Mouse (Mus musculus): Measurements from ENCODE around the gene Med25.

DNA sequence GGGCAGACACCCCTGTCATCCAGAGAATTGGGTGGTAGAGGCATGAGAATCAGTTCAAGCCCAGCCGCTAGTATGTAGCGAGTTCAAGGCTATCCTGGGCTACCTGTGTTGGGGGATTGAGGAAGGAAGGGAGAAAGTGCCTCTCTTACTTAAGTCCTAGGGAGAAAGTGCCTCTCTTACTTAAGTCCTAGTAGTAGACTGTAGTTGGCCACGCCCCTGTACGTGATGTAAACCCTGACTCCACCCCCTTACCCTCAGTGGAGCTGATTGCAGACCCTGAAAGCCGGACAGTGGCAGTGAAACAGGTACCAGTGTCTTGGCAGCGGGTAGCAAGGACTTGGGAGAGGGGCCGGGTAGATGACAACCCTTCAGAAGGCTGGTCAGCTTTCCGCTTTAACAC, 34.6 kb downstream of the Med25 start:
- no peak for TF ChIP-seq CEBPB (IDR thresholded peaks at IDR 0.05; ENCODE audit: insufficient read depth, poor library complexity, severe bottlenecking)
- peak; percentile 28 for TF ChIP-seq POLR2A (IDR thresholded peaks at IDR 0.05; ENCODE audit: insufficient read length, low read depth)
- TF ChIP-seq MAX (IDR thresholded peaks at IDR 0.05; ENCODE audit: low read depth), result no peak
- no peak for TF ChIP-seq USF1 (IDR thresholded peaks at IDR 0.05; ENCODE audit: low read depth)
- TF ChIP-seq TCF12 (IDR thresholded peaks at IDR 0.05; ENCODE audit: insufficient read depth, poor library complexity, severe bottlenecking), result no peak
- no peak for TF ChIP-seq MYOG (IDR thresholded peaks at IDR 0.05; ENCODE audit: control insufficient read depth in 1 of 3, insufficient read depth in 1 of 3, insufficient read length in 2 of 3, low read depth in 2 of 3)
- TF ChIP-seq POLR2AphosphoS2 (IDR thresholded peaks at IDR 0.05; ENCODE audit: insufficient read length, low read depth), result no peak
